Mouse (Mus musculus) gastrocnemius, adult 18-20 months (tissue): ENCODE results near the gene Sfxn5. TPM values are rescaled to one million over a fixed set of nuclear protein-coding genes. Genes with fewer than 3 reads are reported as not detected.

Experiments
- DNase-seq: peaks from one replicate; pipeline ENCODE4 v3.0.0; 2021; ENCODE audit warnings: low spot score
- total RNA-seq, 2 experiments: library from RNA; stranded (reverse); gene quantifications; 2 replicates each; pipeline ENCODE4 v1.2.3; 2021

The Sfxn5 gene
- total RNA-seq, 2 experiments from 2014 or later: 4.3 to 6.5 TPM

GRCm38 (mm10) chr6:85334851-85335250 is 1.6 kb upstream of the Sfxn5 start:
- DNase-seq: no peak

GRCm38 (mm10) chr6:85334251-85334650 is 1.0 kb upstream of the Sfxn5 start:
- DNase-seq: no peak

- DNase-seq: no peak
These were observed 510 bp upstream of the Sfxn5 start for GRCm38 (mm10) chr6:85333732-85334131.

GRCm38 (mm10) chr6:85332351-85332999 is 747 bp downstream of the Sfxn5 start:
- peak; percentile 38 for DNase-seq

- DNase-seq: no peak
These were observed 1.5 kb downstream of the Sfxn5 start for GRCm38 (mm10) chr6:85331736-85332135.

- peak; percentile 31 for DNase-seq
These were observed 1.9 kb downstream of the Sfxn5 start for GRCm38 (mm10) chr6:85331221-85331735.

- DNase-seq: no peak
These were observed 3.5 kb downstream of the Sfxn5 start for GRCm38 (mm10) chr6:85329666-85330185.

GRCm38 (mm10) chr6:85326564-85326963 is 6.7 kb downstream of the Sfxn5 start:
- no peak for DNase-seq

GRCm38 (mm10) chr6:85325109-85325508 is 8.1 kb downstream of the Sfxn5 start:
- DNase-seq: no peak

GRCm38 (mm10) chr6:85320445-85320866 is 12.8 kb downstream of the Sfxn5 start:
- no peak for DNase-seq

- no peak for DNase-seq
These were observed 17.0 kb downstream of the Sfxn5 start for GRCm38 (mm10) chr6:85316211-85316610.

GRCm38 (mm10) chr6:85314064-85314798 is 19.0 kb downstream of the Sfxn5 start:
- DNase-seq: no peak

- DNase-seq: no peak
These were observed 25.3 kb downstream of the Sfxn5 start for GRCm38 (mm10) chr6:85307894-85308293.

GRCm38 (mm10) chr6:85306375-85306774 is 26.8 kb downstream of the Sfxn5 start:
- DNase-seq: no peak

- DNase-seq: no peak
These were observed 27.4 kb downstream of the Sfxn5 start for GRCm38 (mm10) chr6:85305826-85306225.

- DNase-seq: no peak
These were observed 28.3 kb downstream of the Sfxn5 start for GRCm38 (mm10) chr6:85304966-85305365.

- peak; percentile 39 for DNase-seq
These were observed 30.7 kb downstream of the Sfxn5 start for GRCm38 (mm10) chr6:85302326-85303055.

GRCm38 (mm10) chr6:85295384-85296167 is 37.6 kb downstream of the Sfxn5 start:
- peak; percentile 46 for DNase-seq

- no peak for DNase-seq
These were observed 39.2 kb downstream of the Sfxn5 start for GRCm38 (mm10) chr6:85294004-85294379.

GRCm38 (mm10) chr6:85293255-85294003 is 39.8 kb downstream of the Sfxn5 start:
- no peak for DNase-seq
